Mouse (Mus musculus): ENCODE data around the gene Apmap. TPM values are rescaled to one million over a fixed set of nuclear protein-coding genes. Genes with fewer than 3 reads are reported as not detected.

Gene Apmap
- total RNA-seq (2021), result 10 to 100 TPM; 55.4 to 59.9 TPM
- long read RNA-seq, experiment 1, transcript Apmap-201 (9 exons, 2,235 nt), result major isoform, 63 of 68 reads
- long read RNA-seq, experiment 1, partial matches to known transcripts, result 1 of 68 reads
- long read RNA-seq, experiment 1, other reads (novel, unspliced or antisense), result 4 of 68 reads
- long read RNA-seq, experiment 2, transcript Apmap-201 (9 exons, 2,235 nt), result major isoform, 81 of 87 reads
- long read RNA-seq, experiment 2, partial matches to known transcripts, result 3 of 87 reads
- long read RNA-seq, experiment 2, other reads (novel, unspliced or antisense), result 3 of 87 reads

- peak; percentile 96 to 99 for DNase-seq (ENCODE audit: low spot score in 2 of 2)
These were observed at the start of gene Apmap for GRCm38 (mm10) chr2:150608087-150608799. TSS of gene Apmap (minus strand) at chr2:150608567.

- no peak for DNase-seq (ENCODE audit: low spot score in 2 of 2)
These were observed 48.8 kb upstream of the Apmap start for GRCm38 (mm10) chr2:150656975-150657768.

DNA sequence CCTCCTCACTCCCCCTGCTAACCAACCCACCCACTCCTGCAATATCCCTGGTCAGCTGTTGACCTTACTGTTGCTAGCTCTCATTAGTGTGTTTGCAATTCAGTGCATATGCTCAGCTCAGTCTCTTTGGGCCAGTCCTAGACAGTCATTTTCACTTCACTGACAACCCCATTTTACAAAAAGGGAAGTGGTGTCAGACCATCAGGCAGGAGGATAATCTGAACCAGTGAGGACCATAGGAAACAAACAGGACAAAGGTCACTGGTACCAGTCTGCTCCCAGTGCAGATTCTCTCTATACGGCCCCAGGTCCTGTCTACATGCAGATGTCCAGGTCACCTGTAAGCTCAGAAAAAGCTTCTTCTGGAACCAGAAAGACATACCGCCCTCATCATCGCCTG lies 47.7 kb upstream of the Apmap start:
- no peak for DNase-seq (ENCODE audit: low spot score in 2 of 2)

DNA sequence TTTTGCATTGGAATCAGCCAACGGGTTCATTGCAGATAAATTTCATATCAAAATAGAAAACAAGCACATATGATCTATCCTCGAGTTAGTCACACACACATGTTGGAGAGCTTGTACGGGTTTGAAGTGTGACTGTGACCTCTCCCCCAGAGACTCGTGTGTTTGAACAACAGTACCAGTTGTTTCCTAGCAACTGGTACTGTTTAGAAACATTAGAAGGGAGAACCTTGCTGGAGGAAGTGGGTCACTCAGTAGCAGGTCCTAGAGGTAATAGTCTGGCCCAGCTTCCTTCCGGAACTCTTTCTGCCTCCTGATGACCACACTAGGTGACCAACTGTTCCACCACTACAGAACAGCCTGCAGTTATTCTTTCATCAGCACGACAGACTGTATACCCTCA lies 46.9 kb upstream of the Apmap start:
- no peak for DNase-seq (ENCODE audit: low spot score in 2 of 2)

DNA sequence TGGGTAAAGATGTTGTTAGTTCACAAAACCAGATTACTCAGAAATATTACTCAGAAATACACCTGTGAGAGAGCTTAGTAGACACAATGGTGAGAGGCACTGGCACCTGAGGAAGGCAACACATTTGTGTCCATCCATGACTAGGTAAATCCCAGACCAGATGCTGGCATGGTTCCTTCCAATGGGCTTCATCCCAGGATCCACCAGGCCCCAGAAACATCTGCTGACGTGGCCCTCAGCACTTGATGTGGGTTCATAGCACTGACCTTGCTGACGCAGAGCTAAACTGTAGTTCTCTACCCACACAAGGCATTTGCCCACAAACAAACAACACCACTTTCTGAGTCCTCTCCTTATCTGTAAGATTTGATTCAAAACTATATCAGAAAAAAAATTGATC lies 46.4 kb upstream of the Apmap start:
- no peak for DNase-seq (ENCODE audit: low spot score in 2 of 2)

DNA sequence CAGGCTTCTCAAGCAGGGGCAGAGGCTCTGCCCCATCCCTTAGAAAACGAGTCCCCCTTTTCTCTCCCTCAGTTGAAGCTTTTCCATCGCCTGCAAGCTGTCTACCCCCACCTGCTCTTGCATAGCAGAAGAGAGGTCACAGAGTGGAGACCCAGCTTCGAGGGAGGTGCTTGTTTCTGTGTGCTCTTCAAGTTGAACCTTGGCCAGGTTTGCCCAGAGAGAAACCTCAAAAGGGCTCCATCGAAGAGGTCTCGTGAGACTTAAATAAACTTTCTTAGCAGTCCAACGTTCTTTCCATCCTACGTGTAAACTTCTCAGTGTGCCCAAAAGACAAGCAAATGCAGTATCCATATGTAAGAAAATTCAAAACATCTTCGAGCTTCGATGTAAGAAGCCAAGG lies 43.0 kb upstream of the Apmap start:
- DNase-seq (ENCODE audit: low spot score in 2 of 2), result no peak

GRCm38 (mm10) chr2:150650511-150651074 lies 42.2 kb upstream of the Apmap start:
- no peak for DNase-seq (ENCODE audit: low spot score in 2 of 2)

GRCm38 (mm10) chr2:150648300-150648895 lies 40.0 kb upstream of the Apmap start:
- DNase-seq (ENCODE audit: low spot score in 2 of 2), result peak in 1 of 2 experiments; percentile 63

- DNase-seq (ENCODE audit: low spot score in 2 of 2), result no peak
These were observed 39.4 kb upstream of the Apmap start for GRCm38 (mm10) chr2:150647681-150648299.

- no peak for DNase-seq (ENCODE audit: low spot score in 2 of 2)
These were observed 38.2 kb upstream of the Apmap start for GRCm38 (mm10) chr2:150646411-150647121.

GRCm38 (mm10) chr2:150645225-150645624 lies 36.9 kb upstream of the Apmap start:
- DNase-seq (ENCODE audit: low spot score in 2 of 2), result no peak

- DNase-seq (ENCODE audit: low spot score in 2 of 2), result peak; percentile 50 to 87
These were observed 35.5 kb upstream of the Apmap start for GRCm38 (mm10) chr2:150643726-150644415.

GRCm38 (mm10) chr2:150643166-150643565 lies 34.8 kb upstream of the Apmap start:
- DNase-seq (ENCODE audit: low spot score in 2 of 2), result no peak

DNA sequence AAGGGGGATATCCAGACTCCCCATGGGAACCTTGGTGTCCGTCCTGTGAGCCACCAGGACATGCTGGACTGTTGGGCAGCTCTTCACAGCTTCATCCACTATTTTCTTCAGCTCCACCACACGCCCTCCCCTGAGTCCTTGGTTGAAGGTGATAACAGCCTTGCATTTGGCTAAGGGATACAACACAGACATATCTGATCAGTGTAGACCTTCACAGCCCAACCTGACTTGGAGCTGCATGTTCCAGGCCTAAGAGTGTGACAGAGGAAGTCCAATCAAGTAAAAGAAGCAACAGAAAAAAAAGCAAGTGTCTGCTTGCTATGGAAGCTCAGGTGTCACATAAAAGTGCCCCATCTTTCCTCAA lies 30.0 kb upstream of the Apmap start:
- DNase-seq (ENCODE audit: low spot score in 2 of 2), result no peak

DNA sequence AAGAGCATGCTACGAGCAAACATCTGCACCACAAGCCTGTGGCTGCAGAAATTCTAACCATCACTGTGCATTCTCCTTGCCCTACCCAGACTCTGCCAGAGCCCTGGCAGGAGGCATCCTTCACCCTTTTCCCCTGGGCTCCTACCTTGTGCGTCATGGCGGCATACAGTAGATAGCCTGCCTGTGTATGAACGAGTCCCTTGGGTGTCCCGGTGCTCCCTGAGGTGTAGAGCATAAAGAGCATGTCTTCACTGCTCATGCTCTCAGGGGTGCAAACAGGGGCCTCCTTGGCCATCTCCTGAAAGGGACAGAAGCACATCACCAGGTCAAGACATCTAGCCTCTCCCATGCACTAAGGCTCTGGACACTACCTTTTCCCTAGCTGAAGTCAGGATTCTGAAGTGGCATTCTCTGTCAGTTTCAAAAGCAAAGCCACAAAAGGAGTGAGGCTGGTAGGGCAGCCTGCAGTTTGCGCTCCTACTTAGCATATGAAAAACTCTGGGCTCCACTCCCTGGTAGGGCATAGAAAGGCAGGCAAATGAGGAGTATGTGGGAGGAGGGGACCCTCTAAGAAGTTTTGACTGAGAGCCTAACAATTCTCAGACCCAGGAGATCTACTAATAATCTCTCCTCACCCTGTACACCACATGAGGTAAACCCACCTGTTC lies 29.5 kb upstream of the Apmap start:
- DNase-seq (ENCODE audit: low spot score in 2 of 2), result no peak

DNA sequence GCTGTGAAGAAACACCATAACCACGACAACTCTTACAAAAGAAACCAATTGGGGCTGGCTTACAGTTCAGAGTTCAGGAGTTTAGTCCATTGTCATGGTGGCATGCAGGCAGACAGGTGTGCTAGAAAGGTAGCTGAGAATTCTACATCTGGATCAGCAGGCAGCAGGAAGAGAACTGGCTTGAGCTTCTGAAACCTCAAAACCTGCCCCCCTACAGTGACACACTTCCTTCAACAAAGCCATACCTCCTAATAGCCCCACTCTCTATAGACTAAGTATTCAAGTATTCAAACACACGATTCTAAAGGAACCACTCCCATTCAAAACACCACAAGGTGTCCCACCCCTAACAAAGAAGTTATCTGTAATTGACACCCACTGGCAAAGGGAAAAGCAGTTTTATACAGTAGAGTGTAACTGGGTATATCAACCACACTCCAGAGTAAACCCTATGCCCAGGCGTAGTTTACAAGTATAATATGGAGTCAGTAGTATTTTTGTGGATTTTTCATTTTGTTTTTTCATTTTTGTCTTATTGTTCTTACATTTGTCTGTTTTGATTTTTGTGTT lies 27.6 kb upstream of the Apmap start:
- no peak for DNase-seq (ENCODE audit: low spot score in 2 of 2)

DNA sequence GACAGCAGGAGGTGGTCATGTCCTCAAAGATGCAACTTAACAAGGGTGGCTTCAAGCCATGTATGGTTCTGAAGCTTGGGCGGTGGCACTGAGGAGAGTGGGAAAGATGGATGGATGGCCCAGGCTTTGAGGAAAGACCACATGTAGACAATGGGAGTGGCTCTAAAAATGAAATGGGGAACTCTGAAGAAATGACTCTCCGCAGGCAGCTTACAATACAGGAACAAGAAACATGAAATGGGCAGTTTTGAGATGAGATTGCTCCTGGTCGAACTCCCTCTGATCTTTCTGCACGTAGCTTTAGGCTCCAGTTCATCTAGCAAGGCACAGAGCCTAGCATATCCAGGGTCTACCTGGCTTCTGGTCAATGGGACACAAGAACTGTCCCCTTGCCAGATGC lies 20.9 kb upstream of the Apmap start:
- no peak for DNase-seq (ENCODE audit: low spot score in 2 of 2)

DNA sequence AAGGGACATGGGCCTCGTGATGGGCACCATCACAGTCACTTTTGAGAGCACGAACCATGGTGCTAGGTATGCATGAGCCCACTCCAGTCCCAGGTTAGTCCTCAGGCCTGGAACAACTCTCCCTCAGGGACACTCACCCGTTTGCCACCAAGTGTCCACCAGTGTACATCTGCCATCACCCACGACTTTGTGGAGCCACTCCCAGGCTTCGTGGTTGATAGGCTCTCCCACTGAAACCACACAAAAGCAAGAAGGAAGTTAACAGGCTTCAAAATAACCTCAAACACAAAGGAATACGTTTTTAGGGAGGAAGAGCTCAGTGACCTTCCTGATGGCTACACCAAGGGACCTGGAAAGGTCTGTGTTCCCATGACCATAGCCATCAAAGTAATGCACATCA lies 18.8 kb upstream of the Apmap start:
- DNase-seq (ENCODE audit: low spot score in 2 of 2), result no peak

DNA sequence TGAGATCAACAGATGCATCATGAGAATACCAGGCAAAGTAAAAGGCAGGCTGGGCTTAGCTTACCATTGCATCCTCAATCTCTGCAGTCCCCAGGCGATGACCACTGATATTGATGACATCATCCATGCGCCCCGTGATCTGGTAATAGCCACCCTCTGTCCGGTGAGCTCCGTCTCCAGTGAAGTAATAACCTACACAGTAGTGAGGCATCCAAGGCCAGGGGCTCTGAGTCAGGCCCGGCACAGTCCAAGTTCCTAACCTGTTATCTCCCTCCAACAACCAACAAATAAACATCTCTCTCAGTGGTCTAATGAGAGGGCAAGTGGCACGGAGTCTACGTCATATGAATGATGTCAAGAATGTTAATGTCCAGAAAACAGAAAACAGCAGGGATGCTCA lies 16.6 kb upstream of the Apmap start:
- DNase-seq (ENCODE audit: low spot score in 2 of 2), result no peak

All from layer of hippocampus, postnatal 14 days (tissue).